Mouse (Mus musculus) urinary bladder, postnatal 14 days (tissue): ENCODE data around the gene Ntm.
A peak's percentile ranks its signal among the peaks of the same experiment; 100 is the strongest.

Experiments used
- DNase-seq: peaks from one replicate; pipeline ENCODE4 v3.0.0; 2021; ENCODE audit warnings: low spot score

The Ntm gene

DNA sequence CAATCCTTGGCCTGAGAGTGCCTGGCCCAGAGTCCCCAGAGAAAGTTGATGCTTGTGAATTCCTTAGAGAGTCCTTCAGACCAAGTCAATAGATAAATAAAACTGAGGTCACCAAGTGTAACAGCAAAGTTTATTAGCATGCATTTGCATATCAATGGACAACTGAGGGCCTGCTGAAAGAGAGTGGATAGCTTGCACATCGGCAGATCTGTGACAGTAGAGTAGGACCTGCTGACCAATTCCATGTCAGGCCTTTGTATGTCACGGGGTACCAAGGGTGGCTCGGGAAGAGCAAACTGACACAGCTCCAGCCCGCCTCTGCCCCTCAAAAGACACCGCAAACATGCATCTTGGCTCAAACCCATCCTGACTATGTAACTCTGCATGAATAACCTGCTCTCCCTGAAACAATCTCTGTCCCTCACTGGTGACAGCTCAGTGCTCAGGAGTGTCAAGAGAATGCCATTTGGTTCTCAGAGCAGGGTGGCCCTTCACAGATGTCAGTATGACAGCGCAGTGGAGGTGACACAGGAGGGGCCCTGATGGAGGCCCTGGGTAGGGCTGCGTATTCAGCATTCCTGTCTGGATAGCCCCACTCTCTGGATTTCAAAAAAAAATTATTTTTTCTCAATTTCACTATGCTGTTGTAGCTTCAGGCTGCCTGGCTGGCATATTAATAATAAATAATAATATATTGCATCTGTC is 305.0 kb downstream of the Ntm start:
- no peak for DNase-seq

DNA sequence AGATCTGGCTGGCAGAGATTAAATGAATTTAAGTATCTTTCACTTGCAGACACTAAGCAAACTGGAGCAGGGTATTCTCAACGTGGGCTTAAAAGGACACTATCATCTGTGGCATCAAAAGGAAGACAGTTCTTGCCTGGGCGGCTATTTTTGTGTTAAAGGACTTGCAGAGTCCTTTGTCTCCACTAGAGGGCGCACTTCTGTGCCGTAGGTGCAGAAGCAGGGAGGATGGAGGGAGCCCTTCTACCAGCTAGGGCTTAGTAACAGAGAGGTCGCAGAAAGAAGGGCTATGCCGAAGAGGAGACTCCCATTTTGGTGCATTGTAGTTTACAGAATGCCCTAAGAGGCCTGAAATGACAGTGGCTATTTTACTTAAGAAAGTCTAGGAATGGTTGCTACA is 308.1 kb downstream of the Ntm start:
- DNase-seq, result peak; percentile 14

DNA sequence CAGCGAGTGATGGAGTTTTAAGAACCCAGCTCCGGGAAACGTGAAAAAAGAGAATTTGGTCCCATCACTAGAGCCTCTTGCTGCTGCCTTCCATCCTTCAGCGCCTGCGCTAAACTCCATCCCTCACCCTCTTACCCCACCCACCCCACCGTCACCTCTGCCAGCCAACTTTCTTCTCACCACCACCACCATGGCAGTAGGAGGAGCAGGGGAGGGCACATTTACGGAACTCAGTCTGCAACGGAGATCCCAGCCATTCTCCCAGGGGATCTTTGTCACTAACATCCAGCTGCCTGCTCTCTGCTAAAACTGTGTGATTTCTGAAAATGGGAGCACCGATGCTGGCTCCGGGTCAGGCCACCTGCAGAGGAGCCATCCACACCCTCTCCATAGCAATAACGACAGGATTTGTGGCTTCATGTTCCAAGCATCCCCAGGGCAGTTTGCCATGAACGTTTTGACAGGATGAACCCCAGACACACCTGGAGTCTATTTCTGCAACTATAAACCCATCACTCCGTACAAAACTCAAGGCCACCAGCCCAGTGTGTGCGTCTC is 309.2 kb downstream of the Ntm start:
- DNase-seq, result no peak

DNA sequence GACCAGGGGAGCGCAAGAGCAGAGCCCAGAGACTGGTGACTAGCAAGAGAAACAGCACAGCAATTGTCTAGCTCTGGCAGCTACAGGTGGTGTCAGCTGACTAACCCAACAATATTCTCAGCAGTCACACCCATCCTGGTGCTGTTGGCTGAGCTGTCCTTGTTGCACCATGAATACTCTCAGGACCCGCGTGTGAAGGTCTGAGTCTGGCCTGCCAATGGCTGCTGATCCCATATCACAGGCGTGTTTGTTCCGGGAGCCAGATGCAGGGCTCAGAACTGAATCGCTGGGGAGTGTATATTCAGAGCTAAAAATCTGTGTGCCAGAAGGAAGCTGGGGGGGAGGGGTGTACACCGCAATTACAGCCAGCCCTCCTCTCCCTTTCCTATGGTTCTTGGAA is 310.1 kb downstream of the Ntm start:
- no peak for DNase-seq

DNA sequence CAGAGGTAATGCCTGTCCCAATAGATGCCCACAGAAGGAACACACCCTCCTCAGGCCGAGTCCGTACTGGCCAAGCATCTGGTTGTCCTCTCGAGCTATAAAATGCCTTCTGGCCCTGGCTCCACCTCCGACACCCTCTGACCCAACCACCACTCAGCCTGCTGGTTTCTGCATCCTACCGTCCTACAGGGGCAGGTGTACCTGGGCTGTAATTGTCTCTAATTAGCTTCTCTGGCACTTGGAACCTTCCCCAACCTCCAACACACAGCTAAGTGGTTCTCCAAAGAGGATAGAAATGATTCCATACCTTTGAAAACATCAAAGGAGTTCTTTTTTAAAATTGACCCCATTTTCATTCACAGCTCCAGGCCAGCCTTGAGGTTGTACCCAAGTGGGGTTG is 311.1 kb downstream of the Ntm start:
- DNase-seq, result no peak

DNA sequence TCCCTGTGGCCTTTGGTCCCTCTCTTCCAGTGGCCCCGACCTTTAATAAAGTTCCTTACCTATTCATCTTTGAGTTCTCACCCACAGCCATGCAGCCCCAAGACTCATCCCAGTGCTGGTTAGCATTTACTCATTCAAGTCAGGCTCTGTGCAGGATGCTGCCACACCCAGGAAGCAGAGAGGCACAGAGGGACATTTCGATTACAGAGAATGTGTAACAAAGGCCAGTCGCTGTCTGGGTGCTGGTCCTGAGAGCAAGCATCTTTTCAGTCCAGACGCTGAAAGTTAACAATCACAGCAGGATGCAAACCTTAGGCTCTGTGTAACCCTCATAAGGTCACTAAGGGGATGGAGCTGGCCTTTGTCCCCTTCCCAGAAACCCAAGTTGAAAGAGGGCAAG is 311.7 kb downstream of the Ntm start:
- DNase-seq, result no peak

DNA sequence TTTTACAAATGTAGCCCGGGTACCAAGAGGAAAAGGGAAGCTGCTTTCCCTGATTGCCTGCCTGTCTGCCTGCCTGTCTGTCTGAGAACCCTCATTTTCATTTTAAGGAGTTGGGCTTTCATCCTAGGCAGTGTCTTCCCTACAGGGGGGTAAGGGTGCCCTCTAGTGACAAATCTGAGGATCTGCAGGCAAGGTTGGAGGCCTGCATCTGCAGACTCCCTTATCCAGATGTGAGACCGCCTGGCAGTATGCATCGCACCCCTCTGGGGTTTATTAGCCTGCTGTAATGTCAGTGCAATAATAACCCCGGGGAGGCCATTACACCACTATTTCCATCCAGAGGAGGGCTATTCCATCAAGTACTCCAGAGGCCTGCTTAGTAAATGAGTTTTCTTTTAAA is 312.3 kb downstream of the Ntm start:
- DNase-seq, result no peak

DNA sequence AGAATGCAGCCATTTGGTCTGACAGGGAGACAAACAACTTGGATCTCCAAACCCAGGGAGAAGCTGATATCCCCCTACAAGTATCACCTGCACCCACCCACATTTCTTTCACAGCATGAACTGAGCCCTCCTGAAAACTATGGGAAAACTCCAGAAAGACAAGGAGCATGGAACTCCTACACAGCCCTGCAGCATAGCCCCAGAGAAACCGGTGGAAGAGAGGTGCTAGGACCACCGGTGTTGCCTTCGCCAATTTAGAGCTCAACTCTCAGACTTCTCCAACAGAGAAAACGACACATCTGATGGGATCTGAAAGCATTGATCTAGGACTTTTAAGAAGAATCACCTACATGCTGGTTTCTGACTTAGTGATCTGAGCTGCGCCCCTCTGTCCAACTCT is 312.7 kb downstream of the Ntm start:
- DNase-seq, result no peak

DNA sequence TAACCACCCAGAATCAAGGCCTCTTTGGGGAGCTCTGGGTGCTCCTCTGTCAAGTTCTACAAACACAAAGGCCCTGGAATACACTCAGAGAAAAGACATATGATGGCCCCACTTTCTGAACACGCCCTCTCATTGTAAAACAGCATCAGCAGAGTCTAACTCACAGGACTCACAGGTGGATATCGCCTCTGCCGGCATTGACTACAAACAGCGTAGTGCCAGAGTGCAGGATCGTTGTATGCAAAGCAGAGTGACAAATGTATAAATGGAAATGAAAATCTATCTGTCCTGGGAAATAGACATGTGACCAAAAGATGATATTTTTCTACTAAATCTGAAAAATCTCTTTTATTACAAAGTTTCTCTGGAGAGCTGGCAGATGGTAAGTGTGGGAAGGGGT is 314.7 kb downstream of the Ntm start:
- no peak for DNase-seq

DNA sequence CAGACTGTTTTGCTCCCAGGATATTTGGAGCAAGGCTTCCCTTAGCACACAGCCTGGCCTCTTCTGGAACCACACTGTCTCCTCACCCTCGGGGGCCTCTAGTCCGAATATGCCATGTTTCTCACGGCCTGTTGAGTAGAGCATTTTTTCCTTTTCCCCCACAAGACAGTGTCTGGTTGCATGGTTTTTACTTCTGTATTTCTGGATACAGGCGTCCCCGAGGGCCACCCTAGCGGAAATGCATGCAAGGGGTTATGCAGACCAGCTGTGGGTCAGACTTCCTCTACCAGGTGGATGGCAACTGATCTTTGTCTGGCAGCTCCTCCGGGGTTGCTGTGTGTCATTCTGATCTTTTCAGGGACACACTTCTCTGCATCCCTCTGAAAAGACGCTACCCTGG is 315.2 kb downstream of the Ntm start:
- no peak for DNase-seq

DNA sequence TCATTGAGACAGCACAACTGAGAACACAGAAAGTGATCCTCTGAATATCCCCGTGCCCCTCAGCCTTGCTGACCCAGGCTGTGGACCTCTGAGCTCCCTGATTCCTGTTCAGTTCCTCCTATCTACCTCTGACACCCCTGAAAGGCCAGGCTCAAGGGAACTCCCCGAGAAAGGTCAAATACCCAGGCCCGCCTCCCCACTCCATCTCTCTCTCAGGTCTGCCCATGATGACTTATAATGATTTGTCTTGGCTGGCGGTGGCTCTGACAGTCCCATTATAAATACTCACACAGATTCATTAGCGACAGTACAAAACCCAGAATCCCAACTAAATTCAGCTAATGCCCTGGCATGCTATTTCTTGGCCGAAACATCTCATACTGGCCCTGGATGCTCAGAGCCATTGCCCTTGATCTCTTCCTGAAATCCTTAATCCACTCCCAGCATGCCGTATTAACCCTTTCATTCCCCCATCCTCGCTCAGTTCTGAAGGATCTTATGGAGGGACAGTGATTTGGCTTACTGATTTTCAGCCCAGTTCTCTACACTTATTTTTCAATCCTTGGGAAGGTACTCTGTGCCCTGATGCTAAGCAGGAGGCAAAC is 317.0 kb downstream of the Ntm start:
- DNase-seq, result no peak

DNA sequence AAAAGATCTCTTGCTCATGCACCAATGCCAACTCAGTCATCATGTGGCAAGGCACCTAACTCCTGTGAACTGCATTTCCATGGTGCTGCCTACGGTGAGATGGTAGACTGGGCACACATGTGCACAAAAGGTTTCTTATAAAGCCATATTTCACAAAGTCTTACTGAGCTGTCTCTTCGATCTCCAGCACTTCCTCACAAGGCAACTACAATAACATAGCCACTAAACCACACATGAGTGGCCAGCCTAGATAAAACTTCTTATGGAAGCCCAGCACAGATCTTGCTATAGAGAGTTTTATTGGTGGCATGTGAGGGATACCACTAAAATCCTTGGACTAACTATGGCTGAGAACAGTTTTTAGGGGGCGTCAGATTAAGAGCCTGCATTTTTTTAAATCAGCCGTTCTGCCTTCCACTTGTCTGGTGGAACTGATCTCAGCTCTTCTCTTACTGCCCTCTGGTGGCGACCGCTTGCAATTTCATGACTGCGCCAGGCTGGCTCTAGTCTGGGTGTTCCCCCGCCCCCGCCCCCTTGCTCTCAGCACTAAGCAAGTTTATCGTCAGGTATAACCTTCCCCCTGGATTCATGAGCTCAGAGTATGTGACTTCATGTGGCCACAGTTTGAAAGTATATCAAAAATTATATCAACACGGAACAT is 319.8 kb downstream of the Ntm start:
- peak; percentile 50 for DNase-seq

DNA sequence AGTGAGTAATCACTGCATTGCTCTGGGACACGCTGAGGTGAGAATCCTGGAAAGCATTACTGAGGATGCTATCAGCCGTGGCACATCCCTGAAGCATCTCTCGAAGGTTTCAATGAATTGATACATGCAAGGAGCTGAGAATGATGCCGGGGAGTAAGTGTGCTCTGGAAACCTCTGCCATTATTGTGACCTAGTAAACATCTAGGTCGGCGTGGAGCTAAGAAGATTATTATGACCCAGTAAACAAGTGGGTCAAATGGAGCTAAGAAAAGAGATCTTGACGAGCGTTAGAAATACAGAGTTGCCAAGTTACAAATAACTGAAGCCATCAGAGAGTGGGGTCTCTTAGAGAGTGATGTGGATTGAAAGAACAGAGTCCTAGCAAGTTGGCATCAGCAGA is 325.6 kb downstream of the Ntm start:
- DNase-seq, result no peak

DNA sequence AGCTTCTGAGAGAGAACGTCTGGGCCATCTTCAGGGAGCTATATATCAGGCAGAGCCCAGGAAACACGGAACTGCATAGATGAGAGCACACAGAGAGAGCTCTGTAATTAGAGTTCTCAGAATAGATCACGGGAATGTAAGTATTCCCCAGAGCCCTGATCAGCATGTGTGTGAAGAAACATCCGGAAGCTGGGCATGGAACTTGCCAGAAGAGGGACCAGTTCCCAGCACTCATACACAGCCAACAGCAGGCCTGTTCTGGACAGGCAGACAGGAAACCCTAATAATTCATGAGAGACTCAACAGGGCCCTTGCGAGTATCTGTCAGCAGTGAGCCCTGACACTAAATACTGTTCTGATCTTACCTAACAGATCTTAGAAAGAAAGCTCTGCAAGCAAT is 345.8 kb downstream of the Ntm start:
- no peak for DNase-seq

DNA sequence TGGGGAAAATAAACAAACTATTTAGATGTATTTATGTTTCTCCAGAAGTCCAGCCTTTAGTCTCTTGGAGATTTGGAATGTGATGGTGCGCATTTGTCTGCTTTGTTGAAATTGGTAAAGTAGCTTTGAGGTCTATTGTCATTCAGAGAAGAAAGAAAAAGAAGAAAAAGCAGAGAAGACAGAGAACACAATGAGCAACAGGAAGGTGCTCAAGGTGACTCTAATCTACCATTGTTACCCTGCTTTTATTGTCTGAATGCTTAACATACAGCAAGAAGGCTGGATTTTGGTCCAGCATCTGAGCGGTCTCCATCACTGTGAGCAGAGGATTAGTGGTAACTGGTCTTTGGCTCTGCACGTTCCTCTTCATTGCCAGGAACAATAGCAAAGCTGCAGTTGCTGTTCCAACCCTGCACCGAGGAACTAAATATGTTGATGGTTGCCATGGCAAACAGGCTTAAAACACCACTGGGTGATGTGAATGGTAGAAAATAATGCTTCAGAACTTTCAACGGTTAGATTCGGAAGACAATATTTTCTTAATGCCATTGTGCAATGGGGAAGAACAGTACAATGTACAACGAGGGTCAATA is 350.8 kb downstream of the Ntm start:
- DNase-seq, result no peak

DNA sequence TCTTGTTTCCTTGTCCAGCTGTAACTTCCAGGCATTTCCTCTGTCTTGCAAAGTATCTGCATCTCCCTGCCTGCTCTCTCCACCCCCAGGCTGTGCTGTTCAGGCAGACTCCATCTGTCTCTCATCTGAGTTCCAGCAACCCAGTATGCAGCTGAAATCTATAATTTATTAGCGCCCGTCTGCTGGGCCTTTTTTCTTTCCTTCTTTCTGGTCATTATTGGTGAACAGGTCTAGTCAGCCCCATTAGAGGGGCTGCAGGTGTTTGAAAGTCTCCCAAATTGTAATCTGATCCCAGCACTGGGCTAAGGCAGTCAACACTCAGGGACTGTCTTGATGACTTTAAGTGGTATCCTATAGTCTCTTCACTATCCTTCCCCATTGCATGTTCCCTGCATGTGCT is 352.1 kb downstream of the Ntm start:
- DNase-seq, result no peak

DNA sequence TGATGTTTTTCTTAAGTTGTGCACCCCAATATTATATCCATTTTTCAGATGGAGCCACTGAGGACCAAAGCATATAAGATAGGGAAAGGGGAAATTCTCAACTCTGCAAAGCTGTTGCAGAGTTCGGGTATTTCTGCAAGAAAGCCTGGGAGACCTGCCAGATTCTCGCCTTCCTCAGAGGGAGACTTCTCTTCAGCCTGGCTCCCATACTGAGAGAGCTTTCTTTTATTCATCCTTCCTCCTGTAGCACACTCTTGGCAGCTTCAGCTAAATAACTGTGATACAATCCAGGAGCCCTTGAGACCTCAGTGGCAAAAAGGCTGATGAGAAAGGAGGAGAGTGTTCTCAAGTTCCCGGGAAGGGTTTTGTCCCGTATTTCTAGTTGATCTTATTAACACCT is 365.3 kb downstream of the Ntm start:
- DNase-seq, result no peak

DNA sequence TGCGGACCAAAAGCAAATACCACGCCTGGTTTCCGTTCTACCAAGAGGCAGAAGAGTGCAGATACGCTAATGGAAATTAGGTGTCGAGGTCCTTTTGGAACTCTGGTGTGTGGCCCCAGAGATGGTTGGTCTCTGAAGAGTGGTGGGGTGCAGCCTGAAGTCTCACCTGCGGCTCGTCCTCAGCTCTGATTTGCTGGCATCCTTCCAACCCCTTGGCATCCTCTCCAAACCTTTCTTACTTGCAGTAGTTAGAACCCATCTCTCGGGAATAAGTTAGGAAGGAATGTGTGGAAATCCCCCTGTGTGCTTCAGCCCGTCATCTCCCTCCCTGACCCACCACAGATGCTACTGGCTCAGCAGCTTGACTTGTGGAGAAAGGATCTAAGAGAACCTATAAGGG is 367.6 kb downstream of the Ntm start:
- DNase-seq, result no peak

DNA sequence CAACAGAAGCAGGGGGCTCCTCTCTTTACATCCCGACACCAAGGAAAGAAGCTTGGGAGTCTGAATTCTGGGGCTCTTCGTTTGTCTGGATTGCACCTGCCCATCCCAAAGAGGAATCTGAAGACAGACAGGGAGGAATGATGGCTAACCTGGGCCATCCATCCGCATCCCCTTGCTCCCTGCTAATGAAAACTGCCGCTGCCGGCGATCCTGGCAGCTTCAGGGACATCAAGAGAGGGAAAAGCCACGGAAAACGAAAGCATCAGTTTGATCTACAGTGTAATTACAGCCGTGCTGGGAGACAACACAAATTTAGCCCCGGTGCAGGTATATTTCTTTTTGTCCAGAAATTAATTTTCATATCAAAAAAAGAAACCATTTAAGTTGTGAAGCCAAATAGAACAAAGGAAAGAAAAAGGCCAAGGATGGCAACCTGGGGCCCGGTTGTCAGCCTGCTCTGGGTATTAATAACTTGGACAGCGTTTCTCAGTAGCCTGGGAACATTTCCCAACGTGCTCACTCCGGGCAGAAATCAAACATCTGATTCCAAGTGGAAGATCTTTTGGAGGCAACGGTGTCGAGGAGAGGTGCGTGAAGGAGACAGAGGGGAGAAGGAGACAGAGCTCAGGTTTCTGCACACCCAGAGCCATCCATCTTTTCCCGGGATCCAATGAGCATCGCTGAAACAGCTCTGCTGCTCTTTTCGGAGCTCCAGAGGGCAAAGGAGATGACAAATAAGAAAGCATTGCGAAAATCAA is 368.2 kb downstream of the Ntm start:
- DNase-seq, result no peak

DNA sequence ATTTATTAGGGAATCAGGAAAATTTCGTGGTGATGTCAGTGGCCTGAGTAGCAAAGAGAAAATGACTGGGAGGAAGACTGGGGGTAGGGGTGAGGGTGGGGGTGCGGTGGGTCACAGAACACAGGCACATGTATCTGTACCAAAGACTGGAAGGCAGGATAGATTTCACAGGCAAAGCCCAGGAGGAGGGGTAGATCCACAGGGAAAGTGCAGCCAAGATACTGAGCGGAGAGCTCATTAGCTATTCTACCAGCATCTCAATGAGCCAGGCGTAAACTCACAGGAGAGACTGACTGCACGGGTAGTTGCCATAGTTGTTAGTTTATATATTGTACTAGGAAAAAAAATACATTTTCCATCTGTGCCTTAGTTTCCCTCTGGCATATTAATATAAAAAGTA is 375.6 kb downstream of the Ntm start:
- DNase-seq, result no peak

DNA sequence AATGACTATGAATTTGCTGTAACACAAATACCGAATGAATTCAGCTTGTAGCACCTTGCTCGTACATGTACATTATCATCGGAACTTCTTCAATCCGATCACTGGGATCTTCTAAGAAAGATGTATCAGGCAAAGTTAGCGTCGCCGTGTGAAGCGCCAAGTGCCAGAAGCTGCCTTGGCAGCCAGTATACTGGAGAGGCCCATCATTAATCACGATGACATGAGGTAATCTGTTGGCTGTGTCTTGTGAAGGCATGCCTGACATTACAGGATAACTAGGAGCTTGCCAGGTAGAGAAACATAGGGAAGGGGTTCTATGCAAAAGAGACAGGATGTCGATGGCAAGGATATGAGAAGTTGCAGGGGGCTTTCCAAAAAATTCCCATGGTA is 376.6 kb downstream of the Ntm start:
- no peak for DNase-seq

DNA sequence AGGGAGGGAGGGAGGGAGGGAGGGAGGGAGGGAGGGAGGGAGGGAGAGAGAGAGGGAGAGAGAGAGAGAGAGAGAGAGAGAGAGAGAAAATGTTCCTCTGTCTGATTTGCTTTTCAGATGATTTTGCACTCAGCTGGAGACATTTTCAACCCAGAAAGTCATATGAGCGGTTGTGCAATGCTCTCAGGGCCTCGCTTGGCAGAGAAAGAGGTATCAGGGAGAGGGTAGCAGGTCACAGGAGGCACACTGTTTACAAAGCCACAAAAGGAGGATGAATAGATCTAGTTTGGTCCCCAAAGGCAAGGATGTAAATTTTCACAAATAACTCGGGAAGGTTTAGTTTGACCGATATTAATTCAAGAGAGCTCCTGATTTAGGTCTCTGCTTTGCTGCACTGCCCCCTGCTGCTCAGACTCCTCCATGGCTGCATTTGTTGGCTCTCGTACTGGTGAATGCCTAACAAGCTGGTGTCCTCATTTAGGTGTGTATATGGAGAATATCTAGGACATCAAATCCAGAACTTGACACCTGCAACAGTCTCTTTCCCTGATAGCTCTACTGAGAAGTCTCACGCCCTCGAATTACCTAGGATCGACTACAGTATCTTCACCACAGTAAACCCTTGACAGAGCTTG is 377.1 kb downstream of the Ntm start:
- peak; percentile 13 for DNase-seq
